Mouse (Mus musculus): Measurements from ENCODE around the gene Oca2.

Oca2 gene

DNA sequence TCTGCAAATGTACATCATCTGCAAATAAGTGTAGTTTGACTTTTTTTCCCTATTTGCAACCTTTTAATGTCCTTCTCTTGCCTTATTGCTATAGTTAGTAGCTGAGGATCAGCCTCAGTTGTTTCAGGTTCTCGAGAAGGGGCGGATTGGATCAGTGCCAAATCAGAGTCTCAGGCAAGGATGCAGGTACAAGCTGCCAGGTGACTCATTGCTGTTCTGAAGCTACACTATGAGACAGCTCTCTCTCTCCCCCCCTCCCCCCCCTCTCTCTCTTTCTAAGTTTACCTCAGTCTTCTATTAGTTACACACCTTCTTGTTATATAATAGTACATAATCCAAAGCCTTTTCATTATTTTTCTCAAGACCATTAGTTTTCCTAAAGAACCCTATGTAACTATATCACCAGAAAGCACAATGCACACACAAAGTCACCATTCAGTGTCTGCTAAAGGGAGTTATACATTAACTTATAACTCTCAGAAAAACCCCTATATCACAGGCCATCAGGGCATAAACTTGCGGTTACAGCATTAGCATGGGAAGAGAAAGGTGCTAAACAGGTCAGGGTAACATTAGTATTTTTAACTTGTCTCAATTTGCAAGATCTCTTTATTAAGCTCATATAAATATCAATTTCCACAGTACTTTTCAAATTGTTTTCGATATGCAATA is 142.3 kb downstream of the Oca2 start:
- no peak for DNase-seq (ENCODE audit: low spot score in 2 of 2)

DNA sequence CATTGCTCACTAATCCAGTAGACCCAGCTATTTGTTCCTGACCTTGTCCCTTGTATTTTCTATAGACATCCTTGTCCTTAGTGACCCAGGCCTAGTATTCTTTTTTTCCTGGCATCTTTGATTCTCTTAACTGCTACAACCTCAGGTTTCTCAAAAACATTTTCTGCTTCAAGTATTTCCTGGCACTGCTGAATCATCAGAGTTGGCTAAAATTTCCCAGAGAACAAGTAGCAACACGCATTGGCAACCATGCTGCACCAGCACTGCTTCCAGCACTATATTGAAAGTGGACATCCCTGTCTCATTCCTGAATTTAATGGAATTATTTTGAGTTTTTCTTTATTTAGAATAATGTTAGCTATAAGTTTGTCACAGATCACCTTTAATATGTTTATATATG is 143.1 kb downstream of the Oca2 start:
- no peak for DNase-seq (ENCODE audit: low spot score in 2 of 2)

DNA sequence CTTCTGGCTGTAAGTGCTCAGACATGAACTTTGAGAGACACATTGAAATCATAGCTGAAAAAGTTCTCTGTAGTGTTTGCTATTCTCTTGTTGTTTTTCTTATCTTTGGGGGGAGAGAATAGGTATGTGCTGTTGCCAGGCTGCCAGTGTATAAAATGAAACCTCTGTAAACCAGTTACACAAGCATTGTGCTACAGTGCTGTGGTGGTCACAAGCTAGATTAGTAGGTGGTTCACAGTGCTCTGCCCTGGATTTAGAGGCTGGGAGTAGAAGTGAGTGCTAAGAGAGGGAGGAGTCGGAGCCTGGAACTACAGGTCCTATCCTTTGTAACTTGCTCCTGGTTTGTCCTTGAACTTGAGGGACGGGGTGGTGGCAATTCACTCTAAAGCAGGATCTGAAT is 148.7 kb downstream of the Oca2 start:
- DNase-seq (ENCODE audit: low spot score in 2 of 2), result no peak

DNA sequence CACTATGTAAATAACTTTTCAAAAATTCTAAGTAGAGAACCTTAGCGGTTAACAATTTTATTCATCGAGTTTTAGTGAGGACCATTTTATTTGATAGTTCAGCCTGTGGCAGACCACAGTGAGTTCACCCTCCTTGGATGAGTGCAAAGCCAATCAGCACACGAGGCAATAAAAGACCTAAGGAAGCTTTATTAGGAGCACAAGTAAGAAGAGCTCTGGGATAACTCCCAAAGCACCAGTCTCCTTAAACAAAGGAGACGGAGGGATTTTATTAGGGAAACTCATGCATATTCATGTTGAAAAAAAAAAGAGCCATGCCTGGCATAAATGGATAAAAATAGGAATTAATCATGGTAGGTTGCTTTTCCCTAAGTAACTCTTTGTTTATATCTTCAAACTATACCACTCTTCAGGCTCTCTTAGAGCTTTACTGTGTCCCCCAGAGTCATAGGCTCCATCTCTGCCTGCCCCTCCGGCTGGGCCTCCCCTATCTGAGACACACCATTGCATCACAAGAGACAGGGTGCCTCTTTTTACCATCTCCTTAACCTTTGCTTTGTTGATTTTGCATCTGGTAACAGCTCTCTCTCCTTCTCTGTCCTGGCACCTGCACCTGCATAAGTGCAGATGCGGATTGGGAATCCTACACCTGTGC is 178.7 kb downstream of the Oca2 start:
- DNase-seq (ENCODE audit: low spot score in 2 of 2), result no peak

DNA sequence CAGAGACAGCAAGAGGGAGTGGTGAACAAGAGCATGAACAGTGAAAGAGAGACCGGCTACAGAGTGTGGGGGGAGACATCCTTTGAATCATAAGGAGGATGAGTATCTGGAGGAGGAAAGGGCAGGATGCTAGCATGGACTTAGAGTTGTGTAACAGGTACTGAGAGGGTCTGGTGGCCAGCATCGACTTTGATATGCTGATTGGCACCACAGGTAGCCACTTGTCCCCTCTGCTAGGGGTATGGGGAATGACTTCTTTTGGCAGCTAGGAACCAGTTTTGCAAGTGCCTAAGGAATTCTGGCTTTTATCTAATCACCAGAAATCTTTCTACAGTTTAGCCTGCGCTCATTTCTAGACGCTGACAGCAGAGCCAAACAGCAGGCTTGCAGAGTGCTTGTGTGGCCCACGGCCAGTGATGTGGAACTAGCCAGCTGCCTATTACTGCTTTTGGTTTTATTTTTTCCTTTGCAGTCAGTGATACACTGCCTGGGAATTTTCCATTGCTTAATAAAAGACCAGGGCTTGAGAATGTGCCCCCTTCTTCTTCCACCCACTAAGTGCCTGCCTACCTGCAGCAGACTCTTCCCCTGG is 179.8 kb downstream of the Oca2 start:
- DNase-seq (ENCODE audit: low spot score in 2 of 2), result peak; percentile 12 to 16

DNA sequence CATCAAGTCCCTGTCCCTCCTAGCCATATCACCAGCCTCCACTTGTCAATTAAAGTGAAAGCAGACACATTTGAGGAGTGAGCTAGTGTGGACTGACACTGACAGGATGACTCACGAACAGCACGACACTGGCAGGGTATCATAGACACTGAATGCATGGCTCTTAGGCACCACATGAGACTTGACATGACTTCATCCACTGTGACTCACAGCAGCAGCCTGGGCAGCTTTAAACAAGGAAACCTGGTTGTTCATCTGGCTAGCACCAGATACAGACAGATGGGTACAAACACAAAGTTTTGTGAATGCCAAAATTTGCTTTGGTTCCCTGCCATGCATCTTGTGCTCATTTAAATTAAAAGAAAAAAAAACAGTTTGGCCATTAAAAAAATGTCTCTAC is 182.4 kb downstream of the Oca2 start:
- DNase-seq (ENCODE audit: low spot score in 2 of 2), result peak in 1 of 2 experiments; percentile 13

DNA sequence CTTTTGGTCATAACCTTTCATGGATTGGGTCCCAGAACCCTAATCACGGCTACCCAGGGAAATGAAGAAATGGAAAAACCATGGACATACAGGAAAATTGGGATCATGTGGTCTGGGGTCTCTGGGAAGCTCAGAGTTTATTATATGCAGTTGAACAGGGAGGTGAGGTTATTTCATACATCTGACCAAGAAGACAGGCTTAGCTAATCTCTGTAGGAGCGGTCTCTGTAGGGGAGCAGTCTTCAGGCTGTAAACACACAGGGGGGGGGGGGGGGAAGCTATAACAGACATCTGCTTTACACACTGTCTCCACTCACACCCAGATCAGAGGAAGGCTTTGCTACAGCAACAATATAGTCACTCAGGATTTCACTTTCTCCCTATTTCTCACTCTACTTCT is 184.0 kb downstream of the Oca2 start:
- no peak for DNase-seq (ENCODE audit: low spot score in 2 of 2)

DNA sequence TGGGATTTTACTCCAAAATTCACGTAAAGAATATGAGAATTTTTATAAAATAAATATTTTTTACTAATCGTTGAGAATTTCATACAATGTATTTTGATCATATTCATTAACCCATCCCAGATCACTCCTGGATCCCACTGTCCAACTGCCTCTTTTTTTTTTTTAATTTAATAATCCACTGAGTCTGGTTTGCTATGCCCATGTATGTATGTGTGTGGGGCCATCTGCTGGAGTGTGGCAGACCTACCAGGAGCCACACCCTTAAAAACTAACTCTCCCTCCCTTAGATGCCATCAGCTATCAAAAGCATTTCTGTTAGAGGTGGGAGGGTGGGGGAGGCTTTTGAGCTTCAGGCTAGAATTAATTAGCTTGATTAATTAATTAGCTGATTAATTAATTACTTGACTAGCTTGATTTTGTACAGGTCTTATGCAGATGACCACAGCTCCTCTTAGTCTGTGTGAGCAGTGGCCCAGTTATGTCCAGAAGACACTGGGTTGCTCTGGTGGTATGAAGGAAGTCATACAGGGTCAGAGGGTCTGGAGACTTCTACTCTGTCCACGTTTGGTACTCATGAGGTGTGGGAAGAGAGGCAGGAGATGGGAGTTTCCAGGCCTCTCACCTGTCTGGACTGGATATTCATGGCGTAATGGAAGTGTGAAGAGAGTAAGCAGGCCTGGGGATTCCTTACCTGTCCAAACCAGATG is 221.4 kb downstream of the Oca2 start:
- no peak for DNase-seq (ENCODE audit: low spot score in 2 of 2)

DNA sequence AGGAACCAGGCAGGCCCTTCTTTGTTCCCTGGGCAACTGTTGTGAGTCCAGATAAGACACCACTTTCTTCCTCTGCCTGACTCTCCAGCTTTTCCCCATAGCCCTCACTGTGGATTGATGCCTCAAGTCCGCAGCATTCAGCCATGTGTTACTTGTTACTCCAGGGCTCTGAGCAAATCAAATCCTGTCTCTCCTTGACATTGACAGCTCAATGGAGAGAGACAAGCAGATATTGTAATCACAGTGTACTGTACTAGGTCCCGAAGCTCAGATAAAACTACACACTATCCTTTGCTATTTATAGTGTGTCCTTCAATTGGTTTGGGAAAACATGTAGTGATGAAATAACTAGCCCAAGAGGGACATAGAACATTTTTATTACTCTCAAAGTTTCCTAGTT is 258.7 kb downstream of the Oca2 start:
- no peak for DNase-seq (ENCODE audit: low spot score in 2 of 2)

DNA sequence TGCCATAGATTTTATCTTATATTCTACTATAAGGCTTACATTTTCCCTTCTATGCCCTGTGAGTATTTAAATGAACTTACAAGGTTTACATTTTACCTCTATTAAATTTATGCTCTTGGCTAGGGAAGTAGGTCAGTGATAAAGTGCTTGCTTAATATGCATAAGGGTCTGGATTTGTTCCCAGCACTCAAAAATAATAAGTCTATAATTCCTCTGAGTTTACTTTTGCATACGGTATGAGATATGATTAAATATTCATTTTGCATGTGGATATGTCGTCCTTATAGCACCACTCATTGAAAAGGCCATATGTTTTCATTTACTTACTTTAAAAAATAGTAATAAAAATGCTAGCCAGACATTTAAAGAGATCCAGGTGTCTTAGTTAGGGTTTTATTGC is 259.8 kb downstream of the Oca2 start:
- DNase-seq (ENCODE audit: low spot score in 2 of 2), result no peak

DNA sequence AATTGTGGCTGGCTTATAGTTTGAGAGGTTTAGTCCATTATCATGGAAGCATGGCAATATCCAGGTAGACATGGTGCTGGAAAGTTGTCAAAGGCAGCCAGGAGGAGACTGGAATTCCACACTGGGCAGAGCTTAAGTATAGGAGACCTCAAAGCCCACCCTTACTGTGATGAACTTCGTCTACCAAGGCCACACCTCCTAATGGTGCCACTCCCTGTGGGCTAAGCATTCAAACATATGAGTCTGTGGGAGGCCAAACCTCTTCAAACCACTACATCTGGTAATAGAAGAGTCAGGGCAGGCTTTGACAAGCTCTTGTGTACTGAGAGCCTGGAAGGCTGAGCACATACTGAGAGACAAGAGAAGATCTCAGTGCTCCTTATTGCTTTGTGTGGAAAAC is 260.2 kb downstream of the Oca2 start:
- DNase-seq (ENCODE audit: low spot score in 2 of 2), result no peak

DNA sequence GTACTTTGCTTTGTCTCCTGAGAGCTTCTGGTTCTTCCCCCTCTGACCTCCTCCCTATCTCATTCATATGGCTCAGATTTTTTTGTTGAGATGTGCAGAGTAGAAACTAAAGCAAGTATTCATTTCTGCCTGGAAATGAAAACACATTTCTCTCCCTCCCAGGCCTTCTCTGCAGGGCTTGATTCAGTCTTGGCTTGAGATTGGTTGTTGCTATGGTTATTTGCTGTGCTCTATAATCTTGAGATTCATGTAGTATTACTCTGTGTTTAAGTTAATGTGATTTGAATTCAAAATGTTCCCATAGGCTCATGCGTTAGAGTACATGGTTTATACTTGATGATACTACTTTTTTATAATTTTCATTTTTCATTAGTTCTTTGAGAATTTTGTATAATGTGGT is 260.9 kb downstream of the Oca2 start:
- no peak for DNase-seq (ENCODE audit: low spot score in 2 of 2)

DNA sequence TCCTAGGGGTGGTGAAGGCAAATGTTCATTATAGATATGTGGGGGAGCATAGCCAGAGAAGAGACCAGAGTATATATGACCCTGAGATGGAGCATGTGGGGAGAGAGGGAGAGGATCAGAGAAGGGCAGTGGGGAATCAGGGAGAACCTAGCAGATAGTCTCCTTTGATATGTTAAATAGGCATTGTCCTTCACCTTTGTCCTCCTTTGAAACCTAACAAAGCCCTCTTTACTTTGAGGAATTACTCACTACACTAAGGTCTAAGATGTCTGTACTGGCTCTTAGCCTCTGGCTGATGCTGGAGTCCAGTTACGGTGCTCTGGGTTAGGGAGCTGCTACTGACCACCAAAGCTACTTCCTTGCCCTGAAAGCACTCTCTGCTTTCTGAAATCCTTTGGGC is 279.0 kb downstream of the Oca2 start:
- no peak for DNase-seq (ENCODE audit: low spot score in 2 of 2)

DNA sequence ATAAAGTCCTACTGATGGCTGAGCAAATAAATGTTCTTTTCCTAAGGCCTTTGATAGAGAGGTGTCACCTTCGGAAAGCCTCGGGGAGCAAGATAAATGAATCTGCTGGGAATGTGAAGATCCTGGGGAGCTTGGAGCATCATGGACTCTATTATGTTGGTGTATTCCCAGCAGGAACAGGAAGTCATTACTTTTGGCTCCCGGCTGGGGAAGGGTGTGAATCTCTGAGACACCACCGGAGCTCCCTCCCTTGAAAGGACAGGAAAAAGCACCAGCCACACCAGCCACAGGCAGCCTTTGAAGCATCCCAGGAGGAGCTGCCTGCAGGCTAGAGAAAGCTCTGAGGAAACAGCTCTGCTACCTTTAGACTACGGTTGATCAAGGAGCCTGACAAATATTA is 280.2 kb downstream of the Oca2 start:
- no peak for DNase-seq (ENCODE audit: low spot score in 2 of 2)

DNA sequence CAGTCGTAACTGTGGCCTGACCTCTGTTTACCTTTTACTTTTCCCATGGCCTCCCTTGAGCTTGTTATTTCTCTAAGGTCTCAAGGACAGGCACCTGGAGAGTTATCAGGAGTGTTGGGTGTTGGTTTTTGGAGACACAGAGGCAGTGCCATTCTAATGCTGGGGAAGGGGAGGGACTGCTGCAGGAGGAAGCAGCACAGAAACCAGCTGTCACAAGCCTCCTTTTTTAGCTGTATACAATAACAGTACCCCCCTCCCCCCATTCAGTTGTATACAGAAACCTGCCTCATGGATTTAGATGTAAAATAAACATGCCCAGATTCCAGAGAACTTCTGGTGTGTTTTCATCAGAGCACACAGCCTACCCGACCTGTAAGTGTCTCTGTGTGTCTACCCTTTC is 295.3 kb downstream of the Oca2 start:
- DNase-seq (ENCODE audit: low spot score in 2 of 2), result no peak

DNA sequence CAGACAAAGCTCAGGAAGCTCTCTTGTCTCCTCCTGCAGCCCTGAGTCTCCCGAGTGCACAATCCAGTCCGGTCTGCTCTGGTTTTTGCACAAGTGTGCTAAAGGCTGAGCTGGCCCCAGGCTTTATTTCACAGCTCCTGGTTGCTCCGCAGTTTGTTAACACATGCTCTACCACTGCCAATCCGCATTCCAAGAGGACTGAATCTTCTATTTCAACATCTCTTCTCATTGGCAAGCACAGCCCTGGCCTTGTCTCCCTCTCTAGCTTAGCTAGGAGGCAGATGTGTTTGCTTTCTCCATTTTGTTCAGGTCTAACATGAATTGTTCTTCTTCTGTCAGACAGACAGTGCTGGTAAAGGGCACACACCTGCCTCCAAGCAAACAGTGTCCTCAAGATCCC is 309.7 kb downstream of the Oca2 start:
- no peak for DNase-seq (ENCODE audit: low spot score in 2 of 2)

DNA sequence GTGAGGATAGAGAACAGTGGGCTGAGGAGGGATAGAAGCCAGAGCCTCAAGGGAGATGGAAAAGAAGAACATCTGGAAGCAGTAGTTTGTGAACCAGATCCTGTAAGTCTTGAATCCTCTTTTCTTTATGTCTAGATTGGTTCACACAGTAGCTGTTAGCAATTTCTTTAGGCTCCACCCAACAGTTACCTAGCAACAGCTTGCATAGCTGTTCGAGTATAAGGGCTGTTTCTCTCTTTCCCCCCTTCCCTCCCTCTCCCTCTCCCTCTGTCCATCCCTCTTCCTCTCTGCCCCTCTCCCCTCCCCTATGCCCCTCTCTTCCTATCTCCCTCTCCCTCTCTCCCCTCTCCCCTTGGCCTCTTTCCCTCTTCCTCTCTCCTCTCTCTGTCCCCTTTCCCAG is 312.2 kb downstream of the Oca2 start:
- no peak for DNase-seq (ENCODE audit: low spot score in 2 of 2)
